ENCODE assay signal across 29 mouse cellular contexts in genomic region chr6:140706056-140706455, GRCm38 (mm10). TPM values are rescaled to one million over a fixed set of nuclear protein-coding genes. Genes with fewer than 3 reads are reported as not detected.
DNase-seq lines count a peak whose midpoint lies in the region; ATAC-seq and TF ChIP-seq lines count a peak whose summit lies in the region.
"Had no signal": no experiment of that assay in that cellular context is flagged by ENCODE, and none has a peak within 500 bp of the region (broad histone marks: within the 10 kb centered on the region; RNA-seq: fewer than 3 reads in every experiment).

No protein-coding gene starts in this region.

- no peaks in the 10 kb centered on the region for H3K36me3 ChIP-seq in liver, postnatal 0 days (replicated peaks; ENCODE audit: insufficient read depth, low read length)
- no peaks in the 10 kb centered on the region for H3K36me3 ChIP-seq in liver, embryonic 12.5 days
- H3K36me3 ChIP-seq: embryonic facial prominence, embryonic 15.5 days; forebrain, embryonic 15.5 days; heart, embryonic 12.5 days; hindbrain, embryonic 10.5 days; liver, embryonic 15.5 days; midbrain, embryonic 10.5 days had no signal

- H3K4me3 ChIP-seq in gastrocnemius, adult 2 months = no peak overlapping the region
- no peak overlapping the region for H3K4me3 ChIP-seq in liver, postnatal 0 days (ENCODE audit: low read depth, low read length)
- H3K4me3 ChIP-seq in liver, embryonic 12.5 days = no peak overlapping the region
- H3K4me3 ChIP-seq: embryonic facial prominence, embryonic 15.5 days; forebrain, embryonic 15.5 days; heart, embryonic 12.5 days; hindbrain, embryonic 10.5 days; liver, embryonic 15.5 days; midbrain, embryonic 10.5 days had no signal

- no peaks in the 10 kb centered on the region for H3K27me3 ChIP-seq in liver, postnatal 0 days (ENCODE audit: insufficient read depth, low read length)
- H3K27me3 ChIP-seq in liver, embryonic 12.5 days (replicated peaks) = no peaks in the 10 kb centered on the region
- H3K27me3 ChIP-seq: embryonic facial prominence, embryonic 15.5 days; forebrain, embryonic 15.5 days; liver, embryonic 15.5 days had no signal

- H3K9ac ChIP-seq in liver, postnatal 0 days (replicated peaks) = no peak overlapping the region
- H3K9ac ChIP-seq in liver, embryonic 12.5 days = no peak overlapping the region
- H3K9ac ChIP-seq: embryonic facial prominence, embryonic 15.5 days; forebrain, embryonic 15.5 days; heart, embryonic 12.5 days; liver, embryonic 15.5 days had no signal

- no peaks in the 10 kb centered on the region for H3K9me3 ChIP-seq in liver, postnatal 0 days (ENCODE audit: low read length)
- H3K9me3 ChIP-seq in liver, embryonic 12.5 days (replicated peaks) = no peaks in the 10 kb centered on the region; the same call in 1 of the 2 replicates
- H3K9me3 ChIP-seq: embryonic facial prominence, embryonic 15.5 days; forebrain, embryonic 15.5 days; liver, embryonic 15.5 days; midbrain, embryonic 10.5 days had no signal

- H3K27ac ChIP-seq in gastrocnemius, adult 2 months = no peak overlapping the region
- no peak overlapping the region for H3K27ac ChIP-seq in liver, postnatal 0 days (ENCODE audit: low read depth)
- no peak overlapping the region for H3K27ac ChIP-seq in liver, embryonic 12.5 days
- H3K27ac ChIP-seq: forebrain, embryonic 15.5 days; hindbrain, embryonic 10.5 days; liver, embryonic 15.5 days; midbrain, embryonic 10.5 days had no signal

- H3K4me2 ChIP-seq in liver, postnatal 0 days (ENCODE audit: low read depth, low read length) = no peak overlapping the region
- no peak overlapping the region for H3K4me2 ChIP-seq in liver, embryonic 12.5 days
- H3K4me2 ChIP-seq: embryonic facial prominence, embryonic 15.5 days; forebrain, embryonic 15.5 days; heart, embryonic 12.5 days; liver, embryonic 15.5 days had no signal

- intact Hi-C loops in gastrocnemius, adult 2 months (cut with DNase I) = loop anchor here (10.0 kb wide), 1 partner anchor 231 kb away; no protein-coding TSS in a partner anchor

- DNase-seq in gastrocnemius, adult 2 months = no peak
- no peak for DNase-seq in gastrocnemius, adult 18-20 months (ENCODE audit: low spot score)
- no peak for DNase-seq in liver, postnatal 0 days
- peak; percentile 59 for DNase-seq in ZHBTc4 (ENCODE audit: low read depth, low spot score)
- no peak for DNase-seq in lung, postnatal 36 days
- DNase-seq in layer of hippocampus, adult 9-11 months = no peak
- DNase-seq: adrenal gland, postnatal 36 days; cerebellum, adult 9-11 months; gastrocnemius, postnatal 25 days; heart, adult 18-20 months; heart, postnatal 10 days; kidney, adult 18-20 months; kidney, postnatal 10 days; left cerebral cortex, postnatal 4 days; thymus, postnatal 14 days had no signal

- no peaks in the 10 kb centered on the region for H3K4me1 ChIP-seq in liver, postnatal 0 days (ENCODE audit: insufficient read depth)
- H3K4me1 ChIP-seq in liver, embryonic 12.5 days = no peaks in the 10 kb centered on the region
- H3K4me1 ChIP-seq: forebrain, embryonic 15.5 days; liver, embryonic 15.5 days had no signal

- TF ChIP-seq EP300 in liver, postnatal 0 days (IDR thresholded peaks at IDR 0.05; ENCODE audit: low read depth) = no peak

- no peak for ATAC-seq in liver, postnatal 0 days
- no peak for ATAC-seq in liver, embryonic 12.5 days
- ATAC-seq: forebrain, embryonic 15.5 days; lung, postnatal 0 days had no signal

- TF ChIP-seq CTCF in gastrocnemius, adult 2 months (IDR thresholded peaks at IDR 0.05) = 0 out of 2 replicates have a peak, but pooled peaks have one; percentile 0
- TF ChIP-seq CTCF in liver, postnatal 0 days (IDR thresholded peaks at IDR 0.05; ENCODE audit: low read depth) = peak; percentile 20; the same call in 1 of the 2 replicates

- WGBS in liver, postnatal 0 days (ENCODE audit: insufficient replicate concordance) = 79% methylated on average over 5 of the region's 5 CpGs
- 78% methylated on average over 5 of the region's 5 CpGs for WGBS in liver, embryonic 12.5 days (ENCODE audit: insufficient replicate concordance)

RNA-seq across cellular contexts. Expression of gene Gm11077, which starts 23.0 kb away (rescaled TPM):
- not detected for total RNA-seq in gastrocnemius, adult 2 months (2021)
- not detected for total RNA-seq in gastrocnemius, adult 18-20 months (2021)
- not detected in 2 replicates for polyA plus RNA-seq in liver, postnatal 0 days (2015; fragmentation: Nextera tagmentation; extraction: Ambion mirVana)
- polyA plus RNA-seq in liver, embryonic 12.5 days (2016; fragmentation: Nextera tagmentation; extraction: Ambion mirVana) = not detected in 2 replicates
- total RNA-seq: adrenal gland, postnatal 36 days; common myeloid progenitor, adult 5-6 weeks; gastrocnemius, postnatal 25 days; heart, adult 18-20 months; heart, postnatal 10 days; layer of hippocampus, postnatal 14 days; left cerebral cortex, adult 8-10 months; left cerebral cortex, postnatal 4 days; midbrain, postnatal 0 days; neutrophil, adult 5-6 weeks had no signal
- polyA plus RNA-seq: embryonic facial prominence, embryonic 15.5 days; forebrain, embryonic 15.5 days; heart, embryonic 12.5 days; hindbrain, embryonic 10.5 days; liver, embryonic 15.5 days; lung, postnatal 0 days; midbrain, embryonic 10.5 days; midbrain, postnatal 0 days; testis, adult 2 months had no signal
